Mouse (Mus musculus) midbrain, embryonic 15.5 days (tissue): Measurements from ENCODE around the gene Hspa2. TPM values are rescaled to one million over a fixed set of nuclear protein-coding genes. Genes with fewer than 3 reads are reported as not detected.

ENCODE experiments used
- ATAC-seq: fragments of 200-750 bp; cut with Nextera tagmentation; replicated peaks from 2 replicates; pipeline ENCODE4 v1.8.0; 2017; ENCODE audit warnings: moderate TSS enrichment
- H3K27ac ChIP-seq: fragments of 300-500 bp; sonication (generic); 2 replicates; pipeline ENCODE4 v1.5.1; 2015; ENCODE audit warnings: mild to moderate bottlenecking, inconsistent platforms
- H3K27me3 ChIP-seq: fragments of 300-500 bp; sonication (generic); replicated peaks from 2 replicates; pipeline ENCODE4 v1.6.1; 2015; ENCODE audit warnings: inconsistent platforms
- H3K36me3 ChIP-seq: fragments of 300-500 bp; sonication (generic); replicated peaks from 2 replicates; pipeline ENCODE4 v1.6.1; 2015; ENCODE audit warnings: inconsistent platforms
- H3K4me1 ChIP-seq: fragments of 300-500 bp; sonication (generic); 2 replicates; pipeline ENCODE4 v1.6.1; 2015; ENCODE audit warnings: inconsistent platforms
- H3K4me2 ChIP-seq: fragments of 300-500 bp; sonication (generic); 2 replicates; pipeline ENCODE4 v1.6.1; 2015; ENCODE audit warnings: inconsistent platforms, mild to moderate bottlenecking, moderate library complexity
- H3K4me3 ChIP-seq: fragments of 300-500 bp; sonication (generic); 2 replicates; pipeline ENCODE4 v1.5.1; 2015; ENCODE audit warnings: mild to moderate bottlenecking, inconsistent platforms
- H3K9ac ChIP-seq: fragments of 300-500 bp; sonication (generic); 2 replicates; pipeline ENCODE4 v1.6.1; 2015; ENCODE audit warnings: mild to moderate bottlenecking, inconsistent platforms
- H3K9me3 ChIP-seq: fragments of 300-500 bp; sonication (generic); 2 replicates; pipeline ENCODE4 v1.6.1; 2016; ENCODE audit warnings: inconsistent platforms
- WGBS: fragments of 180-500 bp; shearing (Covaris S2); methylation state at CpG from one replicate; pipeline ENCODE4 v1.1.7; 2015; ENCODE audit warnings: mixed read lengths; 5-methylcytosine and 5-hydroxymethylcytosine counted together
- polyA plus RNA-seq: library from polyadenylated mRNA; unstranded; fragments of >200 nt; fragmentation: Nextera tagmentation; extraction: Ambion mirVana; gene quantifications from 2 replicates; pipeline ENCODE4 v1.2.1, GENCODE M21; 2015

Gene Hspa2
- polyA plus RNA-seq, 1 experiment from 2014 or later: 5.5 TPM

GRCm38 (mm10) chr12:76370831-76371571, 33.0 kb upstream of the Hspa2 start:
- Histone ChIP-seq H3K9me3 (no peaks in the 10 kb centered on the region), H3K4me1 (peaks cover 37% of the 10 kb centered on the region), H3K4me3 (peak overlapping the region; percentile 64), H3K27me3 (no peaks in the 10 kb centered on the region), H3K4me2 (peak overlapping the region; percentile 95), H3K36me3 (no peaks in the 10 kb centered on the region), H3K27ac (peak overlapping the region; percentile 96), H3K9ac (peak overlapping the region; percentile 97)
- peak; percentile 7; the same call in 1 of the 2 replicates for ATAC-seq
- WGBS: under 1% methylated on average over 62 of the region's 63 CpGs

- H3K27me3 ChIP-seq: no peaks in the 10 kb centered on the region
- WGBS: 45% methylated on average over 7 of the region's 7 CpGs
- no peak overlapping the region for H3K27ac ChIP-seq
- 0 out of 2 replicates have a peak overlapping the region, but pooled peaks have one; percentile 97 for H3K9ac ChIP-seq
- H3K36me3 ChIP-seq: no peaks in the 10 kb centered on the region
- H3K9me3 ChIP-seq: no peaks in the 10 kb centered on the region
- H3K4me3 ChIP-seq: peak overlapping the region; percentile 64
- ATAC-seq: no peak
- H3K4me2 ChIP-seq: peak overlapping the region; percentile 95
- H3K4me1 ChIP-seq: peaks cover 34% of the 10 kb centered on the region
Observed at GRCm38 (mm10) chr12:76372046-76372445, 31.9 kb upstream of the Hspa2 start.

GRCm38 (mm10) chr12:76372881-76373818, 30.8 kb upstream of the Hspa2 start:
- Histone ChIP-seq H3K27me3 (no peaks in the 10 kb centered on the region), H3K4me2 (no peak overlapping the region), H3K9ac (no peak overlapping the region), H3K36me3 (no peaks in the 10 kb centered on the region), H3K4me1 (peaks cover 23% of the 10 kb centered on the region), H3K9me3 (no peaks in the 10 kb centered on the region), H3K27ac (no peak overlapping the region), H3K4me3 (no peak overlapping the region)
- ATAC-seq: no peak
- 67% methylated on average over 7 of the region's 7 CpGs for WGBS

- Histone ChIP-seq H3K27me3 (no peaks in the 10 kb centered on the region), H3K9me3 (no peaks in the 10 kb centered on the region), H3K9ac (no peak overlapping the region), H3K4me2 (no peak overlapping the region), H3K4me3 (no peak overlapping the region), H3K4me1 (peaks cover 17% of the 10 kb centered on the region), H3K27ac (no peak overlapping the region), H3K36me3 (no peaks in the 10 kb centered on the region)
- ATAC-seq: no peak
- 74% methylated on average over 6 of the region's 6 CpGs for WGBS
Observed at GRCm38 (mm10) chr12:76373991-76374390, 30.0 kb upstream of the Hspa2 start.

- Histone ChIP-seq H3K9ac (no peak overlapping the region), H3K36me3 (no peaks in the 10 kb centered on the region), H3K9me3 (no peaks in the 10 kb centered on the region), H3K27ac (no peak overlapping the region), H3K4me1 (peaks cover 17% of the 10 kb centered on the region), H3K27me3 (no peaks in the 10 kb centered on the region), H3K4me3 (no peak overlapping the region), H3K4me2 (no peak overlapping the region)
- ATAC-seq: no peak
- 81% methylated on average over 4 of the region's 4 CpGs for WGBS
Observed at GRCm38 (mm10) chr12:76374911-76375310, 29.1 kb upstream of the Hspa2 start.

GRCm38 (mm10) chr12:76375506-76375905, 28.5 kb upstream of the Hspa2 start:
- Histone ChIP-seq H3K9ac (no peak overlapping the region), H3K4me3 (no peak overlapping the region), H3K4me1 (peaks cover 17% of the 10 kb centered on the region), H3K9me3 (no peaks in the 10 kb centered on the region), H3K36me3 (no peaks in the 10 kb centered on the region), H3K27ac (no peak overlapping the region), H3K4me2 (no peak overlapping the region), H3K27me3 (no peaks in the 10 kb centered on the region)
- ATAC-seq: no peak
- 94% methylated on average over 3 of the region's 3 CpGs for WGBS

GRCm38 (mm10) chr12:76376649-76377048, 27.3 kb upstream of the Hspa2 start:
- H3K4me3 ChIP-seq: no peak overlapping the region
- no peaks in the 10 kb centered on the region for H3K9me3 ChIP-seq
- no peak overlapping the region for H3K4me2 ChIP-seq
- H3K27ac ChIP-seq: no peak overlapping the region
- no peaks in the 10 kb centered on the region for H3K36me3 ChIP-seq
- 33% methylated on average over 7 of the region's 7 CpGs for WGBS
- no peak overlapping the region for H3K9ac ChIP-seq
- H3K27me3 ChIP-seq: no peaks in the 10 kb centered on the region
- H3K4me1 ChIP-seq: peaks cover 12% of the 10 kb centered on the region
- ATAC-seq: no peak

GRCm38 (mm10) chr12:76377059-76377458, 26.9 kb upstream of the Hspa2 start:
- no peaks in the 10 kb centered on the region for H3K9me3 ChIP-seq
- H3K4me3 ChIP-seq: no peak overlapping the region
- WGBS: 94% methylated on average over 6 of the region's 6 CpGs
- no peak for ATAC-seq
- H3K9ac ChIP-seq: no peak overlapping the region
- peaks cover 8% of the 10 kb centered on the region for H3K4me1 ChIP-seq
- H3K27me3 ChIP-seq: no peaks in the 10 kb centered on the region
- no peaks in the 10 kb centered on the region for H3K36me3 ChIP-seq
- H3K27ac ChIP-seq: no peak overlapping the region
- H3K4me2 ChIP-seq: no peak overlapping the region

GRCm38 (mm10) chr12:76377726-76378125, 26.2 kb upstream of the Hspa2 start:
- Histone ChIP-seq H3K27ac (no peak overlapping the region), H3K9ac (no peak overlapping the region), H3K4me1 (peaks cover 2% of the 10 kb centered on the region; the same call in 1 of the 2 replicates), H3K27me3 (no peaks in the 10 kb centered on the region), H3K4me3 (no peak overlapping the region), H3K36me3 (no peaks in the 10 kb centered on the region), H3K4me2 (no peak overlapping the region), H3K9me3 (no peaks in the 10 kb centered on the region)
- no peak for ATAC-seq
- WGBS: 96% methylated on average over 3 of the region's 3 CpGs

- Histone ChIP-seq H3K4me2 (no peak overlapping the region), H3K27ac (no peak overlapping the region), H3K4me1 (no peaks in the 10 kb centered on the region), H3K9me3 (no peaks in the 10 kb centered on the region), H3K27me3 (no peaks in the 10 kb centered on the region), H3K4me3 (no peak overlapping the region), H3K9ac (no peak overlapping the region), H3K36me3 (no peaks in the 10 kb centered on the region)
- ATAC-seq: no peak
- 94% methylated on average over 5 of the region's 5 CpGs for WGBS
Observed at GRCm38 (mm10) chr12:76378556-76378955, 25.4 kb upstream of the Hspa2 start.

GRCm38 (mm10) chr12:76380151-76380550, 23.8 kb upstream of the Hspa2 start:
- no peak overlapping the region for H3K4me2 ChIP-seq
- 93% methylated on average over 7 of the region's 7 CpGs for WGBS
- no peak for ATAC-seq

GRCm38 (mm10) chr12:76385342-76385741, 18.6 kb upstream of the Hspa2 start:
- Histone ChIP-seq H3K27me3 (no peaks in the 10 kb centered on the region), H3K9me3 (no peaks in the 10 kb centered on the region), H3K9ac (no peak overlapping the region), H3K27ac (no peak overlapping the region), H3K36me3 (peaks cover 4% of the 10 kb centered on the region; the same call in 1 of the 2 replicates), H3K4me2 (no peak overlapping the region), H3K4me1 (no peaks in the 10 kb centered on the region), H3K4me3 (no peak overlapping the region)
- 95% methylated on average over 8 of the region's 8 CpGs for WGBS
- ATAC-seq: no peak

More at GRCm38 (mm10) chr12:76380151-76380550, 23.8 kb upstream of the Hspa2 start:
- Histone ChIP-seq H3K9me3 (no peaks in the 10 kb centered on the region), H3K36me3 (no peaks in the 10 kb centered on the region), H3K4me1 (no peaks in the 10 kb centered on the region), H3K27me3 (no peaks in the 10 kb centered on the region), H3K9ac (no peak overlapping the region), H3K4me3 (no peak overlapping the region), H3K27ac (no peak overlapping the region)
